Mouse (Mus musculus): ENCODE results near the gene Rbms3. TPM values are rescaled to one million over a fixed set of nuclear protein-coding genes. Genes with fewer than 3 reads are reported as not detected.

Rbms3 gene
- total RNA-seq, 1 experiment = 2.2 TPM

- Histone ChIP-seq H3K4me3 (ENCODE audit: insufficient read depth in 1 of 2, low read depth in 1 of 2, low read length in 2 of 2, poor library complexity in 1 of 2, severe bottlenecking in 1 of 2) (no peak overlapping the region), H3K9ac (ENCODE audit: insufficient read depth, low read depth, low read length, poor library complexity, severe bottlenecking) (no peak overlapping the region), H3K4me1 (ENCODE audit: control insufficient read depth in 2 of 2, insufficient read depth in 2 of 2, low read length in 2 of 2, poor library complexity in 1 of 2) (no peaks in the 10 kb centered on the region), H3K36me3 (ENCODE audit: control insufficient read depth, insufficient read depth, low read length, poor library complexity, severe bottlenecking) (no peaks in the 10 kb centered on the region), H3K27ac (ENCODE audit: insufficient read depth, low read depth, low read length, poor library complexity, severe bottlenecking) (no peak overlapping the region), H3K9me3 (ENCODE audit: control insufficient read depth, insufficient read depth, low read depth, low read length) (no peaks in the 10 kb centered on the region)
- TF ChIP-seq HCFC1 (IDR thresholded peaks at IDR 0.05; ENCODE audit: borderline replicate concordance, insufficient read depth, low read length) (no peak), ZNF384 (IDR thresholded peaks at IDR 0.05; ENCODE audit: low read depth, low read length) (no peak), CHD2 (IDR thresholded peaks at IDR 0.05; ENCODE audit: low read depth, low read length) (no peak)
- DNase-seq (ENCODE audit: low read depth, low spot score) = no peak
- in situ Hi-C loops (cut with MboI; ENCODE audit: low sequenced_read_pairs in 2 of 2, unreplicated experiment in 2 of 2) = no loop called here
Observed at GRCm38 (mm10) chr9:117430670-117431069, 199.0 kb downstream of the Rbms3 start.

- H3K9me3 ChIP-seq (ENCODE audit: control insufficient read depth, insufficient read depth, low read depth, low read length) = no peaks in the 10 kb centered on the region
- no peak overlapping the region for H3K4me3 ChIP-seq (ENCODE audit: insufficient read depth in 1 of 2, low read depth in 1 of 2, low read length in 2 of 2, poor library complexity in 1 of 2, severe bottlenecking in 1 of 2)
- H3K36me3 ChIP-seq (ENCODE audit: control insufficient read depth, insufficient read depth, low read length, poor library complexity, severe bottlenecking) = no peaks in the 10 kb centered on the region
- no peak overlapping the region for H3K27ac ChIP-seq (ENCODE audit: insufficient read depth, low read depth, low read length, poor library complexity, severe bottlenecking)
- TF ChIP-seq ZNF384 (IDR thresholded peaks at IDR 0.05; ENCODE audit: low read depth, low read length) (no peak), CHD2 (IDR thresholded peaks at IDR 0.05; ENCODE audit: low read depth, low read length) (no peak), MAFK (IDR thresholded peaks at IDR 0.05; ENCODE audit: insufficient read depth, low read depth, low read length) (no peak), HCFC1 (IDR thresholded peaks at IDR 0.05; ENCODE audit: borderline replicate concordance, insufficient read depth, low read length) (no peak), ZC3H11A (IDR thresholded peaks at IDR 0.05; ENCODE audit: borderline replicate concordance, low read depth, low read length) (no peak)
- DNase-seq (ENCODE audit: low read depth, low spot score) = no peak
- H3K4me1 ChIP-seq (ENCODE audit: control insufficient read depth in 2 of 2, insufficient read depth in 2 of 2, low read length in 2 of 2, poor library complexity in 1 of 2) = no peaks in the 10 kb centered on the region
- in situ Hi-C loops (cut with MboI; ENCODE audit: low sequenced_read_pairs in 2 of 2, unreplicated experiment in 2 of 2) = no loop called here
- no peak overlapping the region for H3K9ac ChIP-seq (ENCODE audit: insufficient read depth, low read depth, low read length, poor library complexity, severe bottlenecking)
Observed at GRCm38 (mm10) chr9:117429217-117430105, 200.3 kb downstream of the Rbms3 start.

GRCm38 (mm10) chr9:117423259-117423658, 206.5 kb downstream of the Rbms3 start:
- Histone ChIP-seq H3K4me3 (ENCODE audit: insufficient read depth in 1 of 2, low read depth in 1 of 2, low read length in 2 of 2, poor library complexity in 1 of 2, severe bottlenecking in 1 of 2) (no peak overlapping the region), H3K9ac (ENCODE audit: insufficient read depth, low read depth, low read length, poor library complexity, severe bottlenecking) (no peak overlapping the region)
- DNase-seq (ENCODE audit: low read depth, low spot score) = no peak

GRCm38 (mm10) chr9:117419874-117420485, 209.7 kb downstream of the Rbms3 start:
- TF ChIP-seq ZC3H11A (IDR thresholded peaks at IDR 0.05; ENCODE audit: borderline replicate concordance, low read depth, low read length) (no peak), ZNF384 (IDR thresholded peaks at IDR 0.05; ENCODE audit: low read depth, low read length) (no peak), MAFK (IDR thresholded peaks at IDR 0.05; ENCODE audit: insufficient read depth, low read depth, low read length) (no peak), CHD2 (IDR thresholded peaks at IDR 0.05; ENCODE audit: low read depth, low read length) (no peak), HCFC1 (IDR thresholded peaks at IDR 0.05; ENCODE audit: borderline replicate concordance, insufficient read depth, low read length) (no peak)
- H3K4me1 ChIP-seq (ENCODE audit: control insufficient read depth in 2 of 2, insufficient read depth in 2 of 2, low read length in 2 of 2, poor library complexity in 1 of 2) = no peaks in the 10 kb centered on the region
- no peak for DNase-seq (ENCODE audit: low read depth, low spot score)
- no peak overlapping the region for H3K9ac ChIP-seq (ENCODE audit: insufficient read depth, low read depth, low read length, poor library complexity, severe bottlenecking)
- H3K4me3 ChIP-seq (ENCODE audit: insufficient read depth in 1 of 2, low read depth in 1 of 2, low read length in 2 of 2, poor library complexity in 1 of 2, severe bottlenecking in 1 of 2) = no peak overlapping the region
- H3K36me3 ChIP-seq (ENCODE audit: control insufficient read depth, insufficient read depth, low read length, poor library complexity, severe bottlenecking) = no peaks in the 10 kb centered on the region
- H3K27ac ChIP-seq (ENCODE audit: insufficient read depth, low read depth, low read length, poor library complexity, severe bottlenecking) = no peak overlapping the region
- no peaks in the 10 kb centered on the region for H3K9me3 ChIP-seq (ENCODE audit: control insufficient read depth, insufficient read depth, low read depth, low read length)
- in situ Hi-C loops (cut with MboI; ENCODE audit: low sequenced_read_pairs in 2 of 2, unreplicated experiment in 2 of 2) = no loop called here

More at GRCm38 (mm10) chr9:117423259-117423658, 206.5 kb downstream of the Rbms3 start:
- Histone ChIP-seq H3K36me3 (ENCODE audit: control insufficient read depth, insufficient read depth, low read length, poor library complexity, severe bottlenecking) (no peaks in the 10 kb centered on the region), H3K27ac (ENCODE audit: insufficient read depth, low read depth, low read length, poor library complexity, severe bottlenecking) (no peak overlapping the region), H3K4me1 (ENCODE audit: control insufficient read depth in 2 of 2, insufficient read depth in 2 of 2, low read length in 2 of 2, poor library complexity in 1 of 2) (no peaks in the 10 kb centered on the region), H3K9me3 (ENCODE audit: control insufficient read depth, insufficient read depth, low read depth, low read length) (no peaks in the 10 kb centered on the region)
- TF ChIP-seq ZNF384 (IDR thresholded peaks at IDR 0.05; ENCODE audit: low read depth, low read length) (no peak), HCFC1 (IDR thresholded peaks at IDR 0.05; ENCODE audit: borderline replicate concordance, insufficient read depth, low read length) (no peak), CHD2 (IDR thresholded peaks at IDR 0.05; ENCODE audit: low read depth, low read length) (no peak), MAFK (IDR thresholded peaks at IDR 0.05; ENCODE audit: insufficient read depth, low read depth, low read length) (no peak), ZC3H11A (IDR thresholded peaks at IDR 0.05; ENCODE audit: borderline replicate concordance, low read depth, low read length) (no peak)
- in situ Hi-C loops (cut with MboI; ENCODE audit: low sequenced_read_pairs in 2 of 2, unreplicated experiment in 2 of 2) = no loop called here

All from ES-E14 (cell line).